In genomic region chr3:146253736-146254320, GRCm38 (mm10) we compare ENCODE assay signal across 19 mouse cellular contexts. TPM values are rescaled to one million over a fixed set of nuclear protein-coding genes. Genes with fewer than 3 reads are reported as not detected.
DNase-seq lines count a peak whose midpoint lies in the region; ATAC-seq and TF ChIP-seq lines count a peak whose summit lies in the region.
"Had no signal": no experiment of that assay in that cellular context is flagged by ENCODE, and none has a peak within 500 bp of the region (broad histone marks: within the 10 kb centered on the region; RNA-seq: fewer than 3 reads in every experiment).

No protein-coding gene starts in this region.

- H3K36me3 ChIP-seq in heart, embryonic 13.5 days: peaks cover 3% of the 10 kb centered on the region; the same call in 1 of the 2 replicates
- no peaks in the 10 kb centered on the region for H3K36me3 ChIP-seq in intestine, postnatal 0 days (ENCODE audit: control insufficient read depth, insufficient read depth)
- H3K36me3 ChIP-seq in lung, postnatal 0 days (ENCODE audit: insufficient read depth, low read length): no peaks in the 10 kb centered on the region
- H3K36me3 ChIP-seq in liver, postnatal 0 days (replicated peaks; ENCODE audit: insufficient read depth, low read length): no peaks in the 10 kb centered on the region
- H3K36me3 ChIP-seq: embryonic facial prominence, embryonic 13.5 days had no signal

- peak overlapping the region; percentile 8; the same call in 1 of the 2 replicates for H3K9ac ChIP-seq in heart, embryonic 13.5 days
- H3K9ac ChIP-seq in intestine, postnatal 0 days (ENCODE audit: low read depth, low read length): 0 out of 2 replicates have a peak overlapping the region, but pooled peaks have one; percentile 17
- no peak overlapping the region for H3K9ac ChIP-seq in lung, postnatal 0 days (replicated peaks; ENCODE audit: low read depth)
- no peak overlapping the region for H3K9ac ChIP-seq in liver, postnatal 0 days (replicated peaks)
- H3K9ac ChIP-seq: embryonic facial prominence, embryonic 13.5 days; forebrain, embryonic 13.5 days had no signal

- H3K27me3 ChIP-seq in heart, embryonic 13.5 days (replicated peaks): no peaks in the 10 kb centered on the region
- no peaks in the 10 kb centered on the region for H3K27me3 ChIP-seq in intestine, postnatal 0 days (replicated peaks; ENCODE audit: control insufficient read depth, insufficient read depth, low read length)
- no peaks in the 10 kb centered on the region for H3K27me3 ChIP-seq in lung, postnatal 0 days (replicated peaks; ENCODE audit: insufficient read depth, low read length)
- H3K27me3 ChIP-seq in liver, postnatal 0 days (ENCODE audit: insufficient read depth, low read length): no peaks in the 10 kb centered on the region
- H3K27me3 ChIP-seq: embryonic facial prominence, embryonic 13.5 days; forebrain, embryonic 13.5 days had no signal

- no peak overlapping the region for H3K4me3 ChIP-seq in heart, embryonic 13.5 days
- no peak overlapping the region for H3K4me3 ChIP-seq in intestine, postnatal 0 days (ENCODE audit: low read depth, low read length)
- no peak overlapping the region for H3K4me3 ChIP-seq in lung, postnatal 0 days (ENCODE audit: low read depth, low read length)
- H3K4me3 ChIP-seq in liver, postnatal 0 days (ENCODE audit: low read depth, low read length): no peak overlapping the region
- H3K4me3 ChIP-seq: embryonic facial prominence, embryonic 13.5 days; forebrain, embryonic 13.5 days had no signal

- H3K4me2 ChIP-seq in heart, embryonic 13.5 days: no peak overlapping the region
- no peak overlapping the region for H3K4me2 ChIP-seq in intestine, postnatal 0 days (replicated peaks; ENCODE audit: low read depth)
- no peak overlapping the region for H3K4me2 ChIP-seq in lung, postnatal 0 days (replicated peaks; ENCODE audit: low read depth, low read length)
- no peak overlapping the region for H3K4me2 ChIP-seq in liver, postnatal 0 days (ENCODE audit: low read depth, low read length)
- H3K4me2 ChIP-seq: embryonic facial prominence, embryonic 13.5 days; forebrain, embryonic 13.5 days had no signal

- no peak for DNase-seq in heart, postnatal 10 days
- DNase-seq in Muller cell, postnatal 12 days (ENCODE audit: inconsistent ontology term): peak; percentile 6
- peak; percentile 46 for DNase-seq in lung, postnatal 0 days (ENCODE audit: low spot score)
- DNase-seq in liver, postnatal 0 days: no peak
- DNase-seq in spleen, postnatal 14 days (ENCODE audit: low spot score in 2 of 2): no peak
- DNase-seq: adrenal gland, adult 2 months; cerebellum, adult 8-10 months; gastrocnemius, postnatal 10 days; heart, postnatal 4 days; right cerebral cortex, postnatal 25 days; thymus, postnatal 4 days had no signal

- TF ChIP-seq CTCF in intestine, postnatal 0 days (IDR thresholded peaks at IDR 0.05; ENCODE audit: low read depth): no peak
- TF ChIP-seq CTCF in lung, postnatal 0 days (IDR thresholded peaks at IDR 0.05): no peak
- no peak for TF ChIP-seq CTCF in liver, postnatal 0 days (IDR thresholded peaks at IDR 0.05; ENCODE audit: low read depth)

- peak overlapping the region; percentile 8; the same call in 1 of the 2 replicates for H3K27ac ChIP-seq in heart, embryonic 13.5 days (replicated peaks)
- peak overlapping the region; percentile 66 for H3K27ac ChIP-seq in intestine, postnatal 0 days (ENCODE audit: low read depth, low read length)
- H3K27ac ChIP-seq in lung, postnatal 0 days (ENCODE audit: low read length): peak overlapping the region; percentile 28
- H3K27ac ChIP-seq in liver, postnatal 0 days (ENCODE audit: low read depth): no peak overlapping the region
- H3K27ac ChIP-seq: embryonic facial prominence, embryonic 13.5 days; forebrain, embryonic 13.5 days had no signal

- intact Hi-C loops in heart, postnatal 10 days (cut with DNase I): no loop called here

- H3K4me1 ChIP-seq in heart, embryonic 13.5 days: peaks cover 47% of the 10 kb centered on the region
- H3K4me1 ChIP-seq in intestine, postnatal 0 days (replicated peaks; ENCODE audit: control insufficient read depth, insufficient read depth, low read length): peaks cover 3% of the 10 kb centered on the region; the same call in 1 of the 2 replicates
- H3K4me1 ChIP-seq in lung, postnatal 0 days (ENCODE audit: insufficient read depth, low read depth, low read length): no peaks in the 10 kb centered on the region
- no peaks in the 10 kb centered on the region; the same call in 1 of the 2 replicates for H3K4me1 ChIP-seq in liver, postnatal 0 days (ENCODE audit: insufficient read depth)
- H3K4me1 ChIP-seq: forebrain, embryonic 13.5 days had no signal

- TF ChIP-seq EP300 in lung, postnatal 0 days (IDR thresholded peaks at IDR 0.05): peak; percentile 42; the same call in 1 of the 2 replicates
- no peak for TF ChIP-seq EP300 in liver, postnatal 0 days (IDR thresholded peaks at IDR 0.05; ENCODE audit: low read depth)

- 9% methylated on average over 3 of the region's 3 CpGs for WGBS in heart, embryonic 13.5 days
- 27% methylated on average over 3 of the region's 3 CpGs for WGBS in intestine, postnatal 0 days
- 12% methylated on average over 3 of the region's 3 CpGs for WGBS in lung, postnatal 0 days
- 53% methylated on average over 3 of the region's 3 CpGs for WGBS in liver, postnatal 0 days (ENCODE audit: insufficient replicate concordance)

- H3K9me3 ChIP-seq in heart, embryonic 13.5 days: no peaks in the 10 kb centered on the region
- no peaks in the 10 kb centered on the region for H3K9me3 ChIP-seq in intestine, postnatal 0 days (ENCODE audit: control insufficient read depth)
- no peaks in the 10 kb centered on the region for H3K9me3 ChIP-seq in lung, postnatal 0 days (ENCODE audit: low read length)
- no peaks in the 10 kb centered on the region for H3K9me3 ChIP-seq in liver, postnatal 0 days (ENCODE audit: low read length)
- H3K9me3 ChIP-seq: embryonic facial prominence, embryonic 13.5 days; forebrain, embryonic 13.5 days had no signal

- ATAC-seq in heart, embryonic 13.5 days (ENCODE audit: extremely low read depth, insufficient number of reproducible peaks, low FRiP score, low TSS enrichment): no peak
- peak; percentile 69 for ATAC-seq in intestine, postnatal 0 days
- peak; percentile 36 for ATAC-seq in lung, postnatal 0 days
- ATAC-seq in megakaryocyte progenitor cell, adult 5-6 weeks (replicated peaks; ENCODE audit: poor library complexity): no peak
- no peak for ATAC-seq in liver, postnatal 0 days
- ATAC-seq: CD4-positive, CD25-positive, alpha-beta regulatory T cell, adult 4 months; forebrain, embryonic 13.5 days had no signal

RNA-seq across cellular contexts. Expression of gene Lpar3, which starts 33.1 kb away (rescaled TPM):
- 44.7 and 49.7 TPM in 2 replicates for polyA plus RNA-seq in heart, embryonic 13.5 days (2015; fragmentation: Nextera tagmentation; extraction: Ambion mirVana)
- total RNA-seq in heart, postnatal 10 days (2021): 1 to 10 TPM; 3.0 TPM
- 10.7 TPM in 2 replicates for polyA plus RNA-seq in intestine, postnatal 0 days (2015; fragmentation: Nextera tagmentation; extraction: Ambion mirVana)
- polyA plus RNA-seq in lung, postnatal 0 days (2015; fragmentation: Nextera tagmentation; extraction: Ambion mirVana): 9.5 and 9.8 TPM in 2 replicates
- total RNA-seq in megakaryocyte progenitor cell, adult 5-6 weeks (2015): not detected in 2 replicates
- not detected in 2 replicates for total RNA-seq in megakaryocyte progenitor cell, adult 5-6 weeks (2017)
- not detected in 2 replicates for polyA plus RNA-seq in liver, postnatal 0 days (2015; fragmentation: Nextera tagmentation; extraction: Ambion mirVana)
- total RNA-seq: megakaryocyte, adult 5-6 weeks; neutrophil, adult 5-6 weeks had no signal
- polyA plus RNA-seq: CD4-positive, CD25-positive, alpha-beta regulatory T cell, adult 4 months had no signal

Comparison
In these comparisons a context has a peak if more than half of its experiments do, and no peak if none do; other contexts are left out.
1. ATAC-seq: peak in intestine, postnatal 0 days (single experiment) and lung, postnatal 0 days (single experiment); none in heart, embryonic 13.5 days (single experiment), megakaryocyte progenitor cell, adult 5-6 weeks (single experiment) and liver, postnatal 0 days (single experiment).
2. H3K9ac ChIP-seq: peak in heart, embryonic 13.5 days (single experiment) and intestine, postnatal 0 days (single experiment); none in lung, postnatal 0 days (single experiment) and liver, postnatal 0 days (single experiment).
3. DNase-seq: peak in Muller cell, postnatal 12 days (single experiment) and lung, postnatal 0 days (single experiment); none in heart, postnatal 10 days (0 of 2), liver, postnatal 0 days (single experiment) and spleen, postnatal 14 days (0 of 2).
4. RNA of gene Lpar3, which starts 33.1 kb away (polyA plus RNA-seq): 44.7 to 49.7 TPM in heart, embryonic 13.5 days, 10.7 TPM in intestine, postnatal 0 days and 9.5 to 9.8 TPM in lung, postnatal 0 days; not detected in liver, postnatal 0 days; every median in the first group is over 10 times any median in the second.